Mouse (Mus musculus) olfactory bulb, adult 2 months (tissue): ENCODE data around the gene Trappc12. TPM values are rescaled to one million over a fixed set of nuclear protein-coding genes. Genes with fewer than 3 reads are reported as not detected.

ENCODE experiments used
- H3K27ac ChIP-seq: fragments of 200-500 bp; 2 replicates; pipeline ENCODE4 v1.5.1; 2012; ENCODE audit warnings: low read depth, low read length; ENCODE audit not compliant: insufficient read depth
- H3K4me1 ChIP-seq: fragments of 200-500 bp; 2 replicates; pipeline ENCODE4 v1.6.1; 2012; ENCODE audit warnings: low read length; ENCODE audit not compliant: control insufficient read depth, insufficient read depth
- H3K4me3 ChIP-seq: fragments of 200-500 bp; 2 replicates; pipeline ENCODE4 v1.5.1; 2012; ENCODE audit warnings: mild to moderate bottlenecking, low read depth, low read length, moderate library complexity; ENCODE audit not compliant: insufficient read depth
- CTCF ChIP-seq: fragments of 200-500 bp; IDR thresholded peaks from 2 replicates; pipeline ENCODE4 v1.5.1; 2012; ENCODE audit warnings: low read depth, mild to moderate bottlenecking, low read length, moderate library complexity; ENCODE audit not compliant: insufficient read depth
- POLR2A ChIP-seq: fragments of 200-500 bp; IDR thresholded peaks from 2 replicates; pipeline ENCODE4 v1.6.1; 2012; ENCODE audit warnings: mild to moderate bottlenecking, low read depth, low read length, moderate library complexity; ENCODE audit not compliant: insufficient read depth
- WGBS: fragments of 180-500 bp; shearing (Covaris S2); methylation state at CpG from one replicate; pipeline ENCODE4 v1.1.7; 2018; 5-methylcytosine and 5-hydroxymethylcytosine counted together
- polyA plus RNA-seq: library from polyadenylated mRNA; stranded (reverse); fragments of >200 nt; gene quantifications from 2 replicates; pipeline ENCODE4 v1.2.4, GENCODE M21; 2012; ENCODE audit warnings: low replicate concordance; ENCODE audit not compliant: missing spikeins, insufficient read depth, insufficient read length

Gene Trappc12
- polyA plus RNA-seq, 1 experiment = not detected

GRCm38 (mm10) chr12:28717066-28717465 lies 33.2 kb downstream of the Trappc12 start:
- H3K27ac ChIP-seq = no peak overlapping the region

GRCm38 (mm10) chr12:28714822-28715632 lies 35.2 kb downstream of the Trappc12 start:
- Histone ChIP-seq H3K27ac (no peak overlapping the region), H3K4me3 (no peak overlapping the region), H3K4me1 (peaks cover 12% of the 10 kb centered on the region)
- WGBS = 81% methylated on average over 24 of the region's 24 CpGs
- TF ChIP-seq POLR2A (no peak), CTCF (no peak)

More at GRCm38 (mm10) chr12:28717066-28717465, 33.2 kb downstream of the Trappc12 start:
- Histone ChIP-seq H3K4me3 (no peak overlapping the region), H3K4me1 (no peaks in the 10 kb centered on the region)
- no peak for TF ChIP-seq POLR2A
- TF ChIP-seq CTCF = no peak
- WGBS = 69% methylated on average over 2 of the region's 2 CpGs

DNA sequence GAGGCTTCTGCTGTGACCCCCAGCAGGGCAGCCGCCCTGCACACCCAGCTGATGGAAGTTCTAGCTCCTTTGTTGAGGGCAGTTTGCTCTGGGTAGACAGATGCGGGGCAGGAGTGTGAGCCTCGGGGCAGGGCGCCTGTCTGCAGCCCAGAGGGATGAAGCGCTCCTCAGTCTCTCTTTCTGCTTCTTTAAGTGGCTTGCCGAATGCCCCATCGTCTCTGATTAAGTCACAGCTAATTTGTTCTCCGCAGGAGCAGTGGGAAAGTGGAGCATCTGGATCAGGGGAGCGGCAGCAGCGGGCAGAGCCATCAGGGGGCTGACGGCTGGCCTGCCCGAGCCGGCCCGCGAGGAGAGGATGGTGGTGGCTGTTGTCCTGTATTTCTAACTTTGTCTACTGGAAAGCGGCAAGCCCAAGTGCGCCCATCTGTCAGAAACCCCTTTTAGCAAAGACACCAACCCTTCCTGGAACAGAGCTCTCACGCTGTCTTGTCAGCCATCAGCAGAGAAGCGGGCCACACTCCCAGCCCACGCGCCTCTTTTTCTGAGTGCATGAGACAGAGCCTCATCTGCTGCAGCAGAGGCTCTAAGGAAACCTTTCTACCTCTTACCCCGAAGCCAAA lies 39.6 kb downstream of the Trappc12 start:
- 45% methylated on average over 22 of the region's 22 CpGs for WGBS
- no peak overlapping the region for H3K4me3 ChIP-seq
- peaks cover 26% of the 10 kb centered on the region for H3K4me1 ChIP-seq
- TF ChIP-seq POLR2A (no peak), CTCF (no peak)
- peak overlapping the region; percentile 87 for H3K27ac ChIP-seq

DNA sequence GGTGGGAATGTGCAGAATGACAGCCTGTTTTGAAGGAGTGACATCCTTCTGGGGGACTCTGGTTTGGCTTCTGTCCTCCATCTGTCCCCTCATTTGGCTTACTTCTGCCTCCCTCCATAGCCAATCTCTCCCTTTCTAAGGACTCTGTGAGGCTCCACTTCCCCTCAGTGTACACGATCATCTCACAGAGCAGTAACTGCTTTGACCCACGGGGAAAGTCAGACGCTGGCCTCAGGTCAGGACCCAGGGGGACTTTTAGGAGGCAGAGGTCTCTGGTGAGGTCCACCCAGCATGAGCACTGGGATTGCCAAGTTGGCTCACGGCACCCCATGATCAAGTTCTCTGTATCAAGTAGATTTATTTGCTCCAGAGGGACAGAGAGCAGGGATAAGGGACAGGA lies 42.1 kb downstream of the Trappc12 start:
- 89% methylated on average over 4 of the region's 4 CpGs for WGBS
- no peak overlapping the region for H3K27ac ChIP-seq
- no peak overlapping the region for H3K4me3 ChIP-seq
- TF ChIP-seq POLR2A = no peak
- no peak for TF ChIP-seq CTCF
- H3K4me1 ChIP-seq = peaks cover 41% of the 10 kb centered on the region

- H3K4me1 ChIP-seq = peaks cover 47% of the 10 kb centered on the region
- no peak overlapping the region for H3K4me3 ChIP-seq
- WGBS = 90% methylated on average over 6 of the region's 6 CpGs
- TF ChIP-seq CTCF = no peak
- TF ChIP-seq POLR2A = no peak
- H3K27ac ChIP-seq = no peak overlapping the region
Measured at GRCm38 (mm10) chr12:28705204-28705603, 45.1 kb downstream of the Trappc12 start.

GRCm38 (mm10) chr12:28704381-28704780 lies 45.9 kb downstream of the Trappc12 start:
- 28% methylated on average over 12 of the region's 12 CpGs for WGBS
- H3K4me3 ChIP-seq = no peak overlapping the region
- TF ChIP-seq POLR2A = no peak
- no peak for TF ChIP-seq CTCF
- peaks cover 44% of the 10 kb centered on the region for H3K4me1 ChIP-seq
- peak overlapping the region; percentile 76 for H3K27ac ChIP-seq

DNA sequence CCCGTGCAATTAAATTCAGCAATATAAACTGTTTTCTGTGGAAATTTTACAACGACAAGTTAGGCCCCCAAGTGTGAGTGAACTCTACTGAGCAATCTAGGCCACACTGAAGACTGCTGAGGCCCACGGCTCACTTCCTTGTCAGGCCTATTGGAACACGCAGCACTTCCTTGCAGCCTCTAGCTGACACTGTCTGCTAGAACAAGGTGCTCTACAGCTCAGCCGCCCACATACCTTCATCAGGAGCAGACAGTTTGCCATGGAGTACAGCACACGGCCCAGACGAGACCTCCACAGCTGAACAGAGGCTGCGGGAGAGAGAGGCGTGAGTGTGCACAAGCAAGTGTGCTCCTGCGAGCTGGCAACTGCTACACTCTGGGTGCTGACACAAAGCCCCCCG lies 49.0 kb downstream of the Trappc12 start:
- 44% methylated on average over 11 of the region's 11 CpGs for WGBS
- Histone ChIP-seq H3K4me1 (peaks cover 36% of the 10 kb centered on the region), H3K27ac (peak overlapping the region; percentile 10), H3K4me3 (no peak overlapping the region)
- TF ChIP-seq CTCF = no peak
- no peak for TF ChIP-seq POLR2A

- peak overlapping the region; percentile 10 for H3K27ac ChIP-seq
- 39% methylated on average over 19 of the region's 19 CpGs for WGBS
- H3K4me1 ChIP-seq = peaks cover 36% of the 10 kb centered on the region
- H3K4me3 ChIP-seq = no peak overlapping the region
- TF ChIP-seq POLR2A (no peak), CTCF (no peak)
Measured at GRCm38 (mm10) chr12:28700561-28701025, 49.7 kb downstream of the Trappc12 start.

DNA sequence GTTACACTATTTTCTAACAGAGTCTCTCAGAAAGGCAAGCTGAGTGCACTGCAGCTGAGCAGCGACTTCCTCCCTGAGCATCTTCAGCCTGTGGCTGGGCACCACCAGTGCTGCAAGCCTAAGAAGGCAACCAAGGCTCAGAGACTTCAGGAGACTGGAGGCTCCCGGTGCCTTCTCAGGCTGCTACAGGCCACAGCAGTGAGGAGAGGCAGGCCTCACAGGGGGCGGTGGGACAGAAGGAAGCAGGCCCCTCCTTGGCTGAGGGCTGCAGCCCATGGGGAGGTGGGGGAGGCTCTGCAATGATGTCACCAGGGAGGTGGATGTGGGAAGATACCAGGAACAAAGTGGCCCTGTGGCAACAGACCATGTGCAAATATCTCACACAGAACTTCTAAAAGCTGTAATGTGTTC lies 50.2 kb downstream of the Trappc12 start:
- Histone ChIP-seq H3K4me1 (peaks cover 33% of the 10 kb centered on the region), H3K4me3 (no peak overlapping the region), H3K27ac (peak overlapping the region; percentile 10)
- TF ChIP-seq CTCF (no peak), POLR2A (no peak)
- WGBS = 19% methylated on average over 3 of the region's 3 CpGs
